Mouse (Mus musculus): ENCODE results near the gene Nmi. TPM values are rescaled to one million over a fixed set of nuclear protein-coding genes. Genes with fewer than 3 reads are reported as not detected.

Gene Nmi
- polyA plus RNA-seq, 1 experiment: 1.3 TPM

DNA sequence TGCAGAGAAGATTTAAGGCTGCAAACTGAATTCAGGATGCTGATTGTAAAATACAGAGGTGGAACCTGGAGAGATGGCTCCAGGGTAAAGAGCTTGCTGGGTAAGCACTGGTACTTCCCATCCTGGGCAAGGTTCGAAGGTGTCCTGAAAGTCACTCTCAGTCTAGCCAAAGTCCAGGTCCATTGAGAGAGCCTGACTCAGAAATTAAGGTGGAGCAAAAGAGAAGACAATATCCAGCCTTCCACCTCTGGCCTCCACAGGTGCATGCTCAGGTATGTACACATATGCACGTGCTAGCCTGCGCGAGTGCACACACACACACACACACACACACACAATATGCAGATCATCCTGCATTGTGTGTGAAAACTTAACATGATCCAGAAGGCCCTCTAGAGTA lies 2.4 kb downstream of the Nmi start:
- Histone ChIP-seq H3K79me2 (ENCODE audit: control insufficient read depth, insufficient read depth) (no peaks in the 10 kb centered on the region), H3K36me3 (ENCODE audit: control insufficient read depth, insufficient read depth) (no peaks in the 10 kb centered on the region), H3K79me3 (ENCODE audit: low read depth) (no peaks in the 10 kb centered on the region), H3K4me3 (ENCODE audit: insufficient read depth, poor library complexity, severe bottlenecking) (no peak overlapping the region), H3K27me3 (ENCODE audit: control insufficient read depth, insufficient read depth, insufficient read length) (no peaks in the 10 kb centered on the region), H3ac (ENCODE audit: control insufficient read depth, insufficient read length, low read depth) (no peak overlapping the region)
- TF ChIP-seq MYOD1 (IDR thresholded peaks at IDR 0.05; ENCODE audit: control insufficient read depth, insufficient read length, low read depth) (no peak), MYOG (IDR thresholded peaks at IDR 0.05; ENCODE audit: control insufficient read depth, extremely low read depth, insufficient read length) (no peak), USF1 (IDR thresholded peaks at IDR 0.05; ENCODE audit: low read depth) (no peak), CTCF (IDR thresholded peaks at IDR 0.05; ENCODE audit: control insufficient read depth, insufficient read depth, insufficient read length) (no peak)

GRCm38 (mm10) chr2:51967288-51967687 lies 6.0 kb downstream of the Nmi start:
- TF ChIP-seq MAX (IDR thresholded peaks at IDR 0.05) (no peak), MYOD1 (IDR thresholded peaks at IDR 0.05; ENCODE audit: control insufficient read depth, insufficient read length, low read depth) (no peak), FOSL1 (IDR thresholded peaks at IDR 0.05; ENCODE audit: insufficient read depth, low read length, poor library complexity, severe bottlenecking) (no peak), USF1 (IDR thresholded peaks at IDR 0.05; ENCODE audit: low read depth) (no peak), CEBPB (IDR thresholded peaks at IDR 0.05; ENCODE audit: low read depth) (no peak), MYOG (IDR thresholded peaks at IDR 0.05; ENCODE audit: control insufficient read depth, extremely low read depth, insufficient read length) (no peak), CTCF (IDR thresholded peaks at IDR 0.05; ENCODE audit: control insufficient read depth, insufficient read depth, insufficient read length) (no peak)
- Histone ChIP-seq H3K79me3 (ENCODE audit: low read depth) (no peaks in the 10 kb centered on the region), H3K4me3 (ENCODE audit: insufficient read depth, poor library complexity, severe bottlenecking) (no peak overlapping the region), H3K27me3 (ENCODE audit: control insufficient read depth, insufficient read depth, insufficient read length) (no peaks in the 10 kb centered on the region), H3K79me2 (ENCODE audit: control insufficient read depth, insufficient read depth) (no peaks in the 10 kb centered on the region), H3K36me3 (ENCODE audit: control insufficient read depth, insufficient read depth) (no peaks in the 10 kb centered on the region), H3ac (ENCODE audit: control insufficient read depth, insufficient read length, low read depth) (no peak overlapping the region)

DNA sequence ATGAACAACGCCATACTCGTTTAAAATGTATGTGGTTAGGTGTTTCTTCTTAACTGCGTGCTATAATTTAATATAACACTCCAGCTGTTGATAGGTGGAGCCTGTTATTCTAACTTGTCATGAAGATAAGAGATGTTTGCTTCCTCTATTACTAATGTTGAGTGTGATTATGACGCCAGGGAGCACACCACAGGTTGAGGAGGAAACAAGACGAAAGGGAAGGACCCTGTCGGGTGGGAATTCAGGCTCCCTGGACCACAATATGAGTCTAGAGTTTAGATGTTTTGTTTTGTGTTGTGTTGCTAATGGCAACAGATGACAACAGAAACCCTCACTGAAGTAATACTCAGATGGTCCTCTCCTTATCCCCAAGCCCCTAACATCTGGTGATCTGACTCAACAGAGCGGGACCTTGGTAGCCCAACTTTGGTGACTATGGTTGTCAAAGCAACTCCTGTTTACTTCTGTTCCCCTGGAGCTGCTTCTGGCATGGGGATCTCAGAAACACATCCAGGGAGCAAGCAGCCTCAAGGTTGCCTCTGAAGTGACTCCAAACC lies 19.6 kb downstream of the Nmi start:
- Histone ChIP-seq H3K79me3 (ENCODE audit: low read depth) (no peaks in the 10 kb centered on the region), H3K4me3 (ENCODE audit: insufficient read depth, poor library complexity, severe bottlenecking) (no peak overlapping the region), H3K27me3 (ENCODE audit: control insufficient read depth, insufficient read depth, insufficient read length) (no peaks in the 10 kb centered on the region), H3K36me3 (ENCODE audit: control insufficient read depth, insufficient read depth) (no peaks in the 10 kb centered on the region), H3ac (ENCODE audit: control insufficient read depth, insufficient read length, low read depth) (no peak overlapping the region), H3K79me2 (ENCODE audit: control insufficient read depth, insufficient read depth) (no peaks in the 10 kb centered on the region)
- no peak for TF ChIP-seq CTCF (IDR thresholded peaks at IDR 0.05; ENCODE audit: control insufficient read depth, insufficient read depth, insufficient read length)
- no peak for TF ChIP-seq FOSL1 (IDR thresholded peaks at IDR 0.05; ENCODE audit: insufficient read depth, low read length, poor library complexity, severe bottlenecking)
- no peak for TF ChIP-seq CEBPB (IDR thresholded peaks at IDR 0.05; ENCODE audit: low read depth)
- no peak for TF ChIP-seq USF1 (IDR thresholded peaks at IDR 0.05; ENCODE audit: low read depth)
- no peak for TF ChIP-seq MYOG (IDR thresholded peaks at IDR 0.05; ENCODE audit: control insufficient read depth, extremely low read depth, insufficient read length)
- no peak for TF ChIP-seq MAX (IDR thresholded peaks at IDR 0.05)
- TF ChIP-seq MYOD1 (IDR thresholded peaks at IDR 0.05; ENCODE audit: control insufficient read depth, insufficient read length, low read depth): no peak

GRCm38 (mm10) chr2:51950876-51951275 lies 22.4 kb downstream of the Nmi start:
- H3K36me3 ChIP-seq (ENCODE audit: control insufficient read depth, insufficient read depth): no peaks in the 10 kb centered on the region
- no peak overlapping the region for H3K4me3 ChIP-seq (ENCODE audit: insufficient read depth, poor library complexity, severe bottlenecking)
- no peak for TF ChIP-seq CTCF (IDR thresholded peaks at IDR 0.05; ENCODE audit: control insufficient read depth, insufficient read depth, insufficient read length)
- no peak for TF ChIP-seq MYOD1 (IDR thresholded peaks at IDR 0.05; ENCODE audit: control insufficient read depth, insufficient read length, low read depth)
- TF ChIP-seq MYOG (IDR thresholded peaks at IDR 0.05; ENCODE audit: control insufficient read depth, extremely low read depth, insufficient read length): no peak
- TF ChIP-seq MAX (IDR thresholded peaks at IDR 0.05): no peak
- TF ChIP-seq USF1 (IDR thresholded peaks at IDR 0.05; ENCODE audit: low read depth): no peak
- TF ChIP-seq CEBPB (IDR thresholded peaks at IDR 0.05; ENCODE audit: low read depth): no peak
- no peaks in the 10 kb centered on the region for H3K79me2 ChIP-seq (ENCODE audit: control insufficient read depth, insufficient read depth)
- H3K79me3 ChIP-seq (ENCODE audit: low read depth): no peaks in the 10 kb centered on the region
- H3ac ChIP-seq (ENCODE audit: control insufficient read depth, insufficient read length, low read depth): no peak overlapping the region
- H3K27me3 ChIP-seq (ENCODE audit: control insufficient read depth, insufficient read depth, insufficient read length): no peaks in the 10 kb centered on the region

GRCm38 (mm10) chr2:51948105-51948830 lies 25.0 kb downstream of the Nmi start:
- no peaks in the 10 kb centered on the region for H3K79me3 ChIP-seq (ENCODE audit: low read depth)
- H3ac ChIP-seq (ENCODE audit: control insufficient read depth, insufficient read length, low read depth): no peak overlapping the region
- H3K4me3 ChIP-seq (ENCODE audit: insufficient read depth, poor library complexity, severe bottlenecking): no peak overlapping the region
- H3K27me3 ChIP-seq (ENCODE audit: control insufficient read depth, insufficient read depth, insufficient read length): no peaks in the 10 kb centered on the region
- TF ChIP-seq FOSL1 (IDR thresholded peaks at IDR 0.05; ENCODE audit: insufficient read depth, low read length, poor library complexity, severe bottlenecking): no peak
- no peak for TF ChIP-seq CTCF (IDR thresholded peaks at IDR 0.05; ENCODE audit: control insufficient read depth, insufficient read depth, insufficient read length)
- no peak for TF ChIP-seq MAX (IDR thresholded peaks at IDR 0.05)
- no peak for TF ChIP-seq USF1 (IDR thresholded peaks at IDR 0.05; ENCODE audit: low read depth)
- TF ChIP-seq MYOD1 (IDR thresholded peaks at IDR 0.05; ENCODE audit: control insufficient read depth, insufficient read length, low read depth): no peak
- TF ChIP-seq CEBPB (IDR thresholded peaks at IDR 0.05; ENCODE audit: low read depth): no peak
- no peak for TF ChIP-seq MYOG (IDR thresholded peaks at IDR 0.05; ENCODE audit: control insufficient read depth, extremely low read depth, insufficient read length)
- no peaks in the 10 kb centered on the region for H3K79me2 ChIP-seq (ENCODE audit: control insufficient read depth, insufficient read depth)
- H3K36me3 ChIP-seq (ENCODE audit: control insufficient read depth, insufficient read depth): no peaks in the 10 kb centered on the region

Data from C2C12 (cell line).